Comparison of ENCODE assay signal across 22 mouse cellular contexts in genomic region chr14:54609245-54609644, GRCm38 (mm10). TPM values are rescaled to one million over a fixed set of nuclear protein-coding genes. Genes with fewer than 3 reads are reported as not detected.
"Had no signal": no experiment of that assay in that cellular context is flagged by ENCODE, and none has a peak within 500 bp of the region (broad histone marks: within the 10 kb centered on the region; RNA-seq: fewer than 3 reads in every experiment).

No protein-coding gene starts in this region.

- H3K27ac ChIP-seq: intestine, embryonic 15.5 days; kidney, postnatal 0 days; liver, embryonic 13.5 days; macrophage; midbrain, embryonic 12.5 days; midbrain, embryonic 15.5 days; neural tube, embryonic 13.5 days; stomach, embryonic 15.5 days had no signal

- H3K4me3 ChIP-seq: intestine, embryonic 15.5 days; liver, embryonic 13.5 days; midbrain, embryonic 12.5 days; midbrain, embryonic 15.5 days; neural tube, embryonic 13.5 days; stomach, embryonic 15.5 days had no signal

- H3K4me2 ChIP-seq: intestine, embryonic 15.5 days; liver, embryonic 13.5 days; lung, embryonic 14.5 days; midbrain, embryonic 12.5 days; midbrain, embryonic 15.5 days; neural tube, embryonic 13.5 days; stomach, embryonic 15.5 days had no signal

- H3K27me3 ChIP-seq: intestine, embryonic 15.5 days; liver, embryonic 13.5 days; midbrain, embryonic 12.5 days; midbrain, embryonic 15.5 days; neural tube, embryonic 13.5 days; stomach, embryonic 15.5 days had no signal

- DNase-seq: kidney, adult 18-20 months; liver, embryonic 13.5 days; right cerebral cortex, postnatal 25 days had no signal

RNA-seq across cellular contexts. Expression of gene Psmb11, which starts 12.0 kb away (rescaled TPM):
- total RNA-seq: liver, adult 2 months; megakaryocyte, adult 5-6 weeks had no signal
- polyA plus RNA-seq: intestine, embryonic 15.5 days; kidney, postnatal 0 days; large intestine, adult 2 months; liver, adult 2 months; liver, embryonic 13.5 days; liver, embryonic 16.5 days; lung, embryonic 14.5 days; macrophage; midbrain, embryonic 12.5 days; midbrain, embryonic 15.5 days had no signal

RNA-seq across cellular contexts. Expression of gene Gm17606, which starts 31.5 kb away (rescaled TPM):
- total RNA-seq: layer of hippocampus, adult 8-10 months; layer of hippocampus, postnatal 14 days; left cerebral cortex, postnatal 25 days; liver, adult 2 months; megakaryocyte, adult 5-6 weeks; neutrophil, adult 5-6 weeks had no signal
- polyA plus RNA-seq: intestine, embryonic 15.5 days; kidney, postnatal 0 days; large intestine, adult 2 months; limb, embryonic 11.5 days; limb, embryonic 14.5 days; liver, adult 2 months; liver, embryonic 13.5 days; liver, embryonic 16.5 days; lung, embryonic 14.5 days; macrophage; midbrain, embryonic 12.5 days; midbrain, embryonic 15.5 days; neural tube, embryonic 13.5 days; stomach, embryonic 15.5 days; thymus, postnatal 0 days had no signal
